Mouse (Mus musculus) thymus, adult 18-20 months (tissue): Measurements from ENCODE around the gene Dnaja3.

ENCODE experiments used
- DNase-seq, 2 experiments: peaks; one replicate each; pipeline ENCODE4 v3.0.0; 2022; ENCODE audit warnings: mixed read lengths in 2 of 2

Dnaja3 gene

DNA sequence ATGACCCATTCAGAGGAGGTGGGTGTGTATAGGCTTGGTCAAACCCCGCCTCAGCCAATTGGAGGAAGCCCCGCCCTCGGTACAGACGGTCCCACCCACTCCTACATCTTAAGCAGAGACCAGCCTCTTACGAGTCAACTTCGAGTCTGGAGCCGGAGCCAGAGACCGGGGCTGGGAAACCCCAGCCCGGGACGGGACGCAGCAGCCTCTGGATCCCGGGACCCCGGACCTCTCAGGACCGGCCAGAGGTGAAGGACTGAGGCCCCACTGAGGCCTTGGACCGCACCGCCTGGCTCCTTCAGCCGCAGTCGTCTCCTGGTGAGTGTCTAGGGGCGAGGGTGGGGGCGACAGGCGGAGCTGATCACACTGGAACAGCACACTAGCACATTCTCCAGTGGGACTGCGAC, at the start of gene Dnaja3, which contains the start of gene Vasn:
Gene Dnaja3, plus strand, starts transcription at position 159 of the 407 bp plus-strand sequence.
Gene Vasn, plus strand, starts transcription at position 111 of the 407 bp plus-strand sequence.
- no peak for DNase-seq

DNA sequence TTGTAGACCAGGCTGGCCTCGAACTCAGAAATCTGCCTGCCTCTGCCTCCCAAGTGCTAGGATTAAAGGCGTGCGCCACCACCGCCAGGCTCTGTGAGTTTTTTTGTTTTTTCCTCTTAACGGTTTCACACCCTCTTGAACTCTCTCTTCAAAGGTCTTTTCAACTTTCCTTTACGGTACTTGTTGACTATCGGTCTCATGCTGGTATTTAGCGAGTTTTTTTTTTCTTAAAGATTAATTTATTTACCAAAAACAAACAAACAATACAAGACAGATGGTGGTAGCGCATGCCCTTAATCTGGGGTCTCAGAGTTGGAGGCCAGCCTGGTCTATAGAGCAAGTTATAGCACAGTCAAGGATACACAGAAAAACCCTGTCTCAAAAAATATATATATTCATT, 49.6 kb upstream of the Dnaja3 start:
- no peak for DNase-seq

- DNase-seq = no peak
Measured at GRCm38 (mm10) chr16:4592909-4593875, 46.6 kb upstream of the Dnaja3 start.

GRCm38 (mm10) chr16:4593971-4594813, 45.6 kb upstream of the Dnaja3 start, which contains the start of gene Glis2:
Gene Glis2, plus strand, starts transcription at chr16:4594713.
- DNase-seq = no peak

GRCm38 (mm10) chr16:4594814-4595526, 44.8 kb upstream of the Dnaja3 start:
- DNase-seq = no peak

DNA sequence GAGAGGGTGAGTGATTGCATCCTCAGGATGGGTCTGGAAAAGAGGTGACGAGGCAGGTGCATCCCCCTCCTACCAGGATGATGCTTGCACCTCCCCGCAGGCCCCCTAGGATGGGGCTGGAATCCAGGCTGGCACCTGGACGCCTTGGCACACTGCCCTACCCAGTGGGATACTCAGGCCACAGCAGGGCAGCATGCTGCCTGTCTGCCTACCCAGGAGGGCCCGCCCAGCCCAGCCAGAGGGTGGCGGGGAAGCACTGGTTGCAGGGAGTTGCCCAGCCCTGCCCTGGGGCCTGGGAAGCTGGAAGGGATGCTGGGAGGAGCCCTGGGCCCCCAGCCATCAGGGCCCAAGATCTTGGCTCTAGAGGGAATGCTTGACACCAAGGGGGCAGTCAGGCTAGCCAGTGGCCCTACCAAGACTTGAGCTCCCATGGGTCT, 44.2 kb upstream of the Dnaja3 start:
- DNase-seq = no peak

- DNase-seq = no peak
Measured at GRCm38 (mm10) chr16:4596141-4596728, 43.6 kb upstream of the Dnaja3 start.

GRCm38 (mm10) chr16:4596836-4597235, 43.0 kb upstream of the Dnaja3 start:
- DNase-seq = no peak

GRCm38 (mm10) chr16:4597296-4597695, 42.5 kb upstream of the Dnaja3 start:
- DNase-seq = no peak

DNA sequence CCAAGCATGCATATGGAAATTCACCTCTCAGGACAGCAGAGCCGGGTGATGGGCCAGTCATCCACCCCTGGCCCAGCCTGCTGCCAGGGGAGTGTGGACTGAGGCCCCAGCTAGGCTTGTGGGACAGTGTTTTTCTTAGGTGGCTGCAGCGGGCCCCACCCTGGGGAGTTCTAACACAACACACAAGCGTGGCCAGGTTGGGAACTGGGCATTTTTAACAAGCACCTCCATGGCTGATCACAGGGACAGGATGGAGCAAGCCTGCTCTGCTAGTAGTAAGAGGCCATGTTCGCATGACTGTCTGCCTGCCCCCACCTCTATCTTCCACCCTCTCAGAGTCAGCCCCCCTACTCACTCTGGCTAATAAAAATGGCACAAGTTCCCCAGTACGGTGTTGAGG, 41.7 kb upstream of the Dnaja3 start:
- DNase-seq = no peak

GRCm38 (mm10) chr16:4598891-4599543, 40.8 kb upstream of the Dnaja3 start:
- DNase-seq = no peak

GRCm38 (mm10) chr16:4599616-4600015, 40.2 kb upstream of the Dnaja3 start:
- DNase-seq = no peak

DNA sequence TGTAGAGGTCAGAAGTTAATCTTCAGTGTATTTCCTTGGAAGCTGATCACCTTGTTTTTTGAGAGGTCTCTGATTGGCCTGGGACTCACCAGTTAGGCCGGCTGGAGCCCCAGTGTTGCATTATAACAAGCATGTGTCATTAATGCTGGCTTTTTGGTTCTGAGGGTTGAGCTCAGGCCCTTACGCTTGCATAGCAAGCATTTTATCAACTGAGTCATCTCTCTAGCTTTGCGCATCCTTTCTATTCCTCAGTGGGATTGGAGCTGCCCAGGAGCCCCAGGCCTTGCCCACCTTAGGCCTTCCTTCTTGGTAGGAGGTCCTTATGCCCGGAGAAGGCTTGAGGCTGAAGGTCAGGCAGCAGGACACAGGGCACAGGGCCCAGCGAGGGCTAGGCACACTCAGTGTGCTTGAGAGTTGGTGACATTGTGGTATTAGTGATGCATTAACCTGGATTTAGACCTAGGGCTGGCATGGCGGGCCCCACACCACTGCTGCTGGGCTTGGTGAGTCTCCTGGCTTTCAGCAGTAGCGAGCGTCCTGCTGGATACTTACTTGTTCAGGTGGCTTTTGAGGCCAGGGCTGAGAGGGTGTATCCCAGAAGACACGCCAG, 39.0 kb upstream of the Dnaja3 start:
- no peak for DNase-seq

DNA sequence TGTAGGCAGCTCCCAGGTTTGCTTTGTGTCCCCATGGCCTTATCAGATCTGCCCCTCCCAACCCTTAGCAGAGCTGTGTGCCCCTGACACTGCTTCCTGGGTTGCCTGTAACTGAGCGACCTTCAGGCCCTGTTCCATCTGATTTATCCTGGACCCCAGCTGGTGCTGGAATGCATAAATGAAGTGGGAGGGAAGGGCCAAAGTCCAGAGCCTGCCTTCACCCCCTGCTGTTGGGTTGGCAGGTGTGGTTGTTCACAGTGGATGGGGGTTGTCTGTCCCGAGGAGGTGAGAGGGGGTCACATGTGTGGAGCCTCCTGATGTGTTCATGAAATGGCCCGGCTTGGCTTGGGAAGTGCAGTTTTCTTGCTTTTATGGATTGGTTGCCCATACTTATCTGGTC, 37.6 kb upstream of the Dnaja3 start:
- no peak for DNase-seq

DNA sequence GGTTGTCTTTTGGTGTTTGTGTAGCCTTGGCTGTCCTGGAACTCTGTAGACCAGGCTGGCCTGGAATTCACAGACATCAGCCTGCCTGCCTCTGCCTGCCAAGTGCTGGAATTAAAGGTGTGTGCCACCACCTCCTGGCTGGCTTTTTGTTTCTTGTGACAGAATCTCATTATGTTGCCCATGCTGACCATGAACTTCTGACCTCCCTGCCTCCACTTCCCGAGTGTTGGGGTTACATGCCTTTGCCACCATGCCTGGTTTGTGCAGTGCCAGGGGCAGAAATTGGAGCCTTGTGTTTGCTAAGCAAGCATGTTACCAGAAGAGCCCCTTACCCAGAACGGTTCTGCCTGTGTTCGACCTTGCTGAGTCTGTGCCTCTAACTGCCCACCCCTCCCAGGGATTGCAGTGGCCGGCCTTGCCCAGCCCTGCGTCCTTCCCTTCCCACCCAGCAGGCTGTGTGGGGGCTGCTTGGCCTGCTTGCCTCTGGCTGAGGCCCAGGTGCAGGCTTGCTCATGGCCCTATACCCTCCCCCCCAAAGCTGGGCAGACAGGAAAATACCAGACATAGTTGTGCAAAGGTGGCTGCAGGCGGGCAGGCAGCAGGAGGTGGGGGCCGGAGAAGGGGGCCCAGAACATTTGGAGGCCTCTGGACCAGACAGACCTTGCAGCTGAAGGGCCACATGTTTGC, 36.9 kb upstream of the Dnaja3 start:
- no peak for DNase-seq

GRCm38 (mm10) chr16:4603453-4603837, 36.3 kb upstream of the Dnaja3 start:
- no peak for DNase-seq

DNA sequence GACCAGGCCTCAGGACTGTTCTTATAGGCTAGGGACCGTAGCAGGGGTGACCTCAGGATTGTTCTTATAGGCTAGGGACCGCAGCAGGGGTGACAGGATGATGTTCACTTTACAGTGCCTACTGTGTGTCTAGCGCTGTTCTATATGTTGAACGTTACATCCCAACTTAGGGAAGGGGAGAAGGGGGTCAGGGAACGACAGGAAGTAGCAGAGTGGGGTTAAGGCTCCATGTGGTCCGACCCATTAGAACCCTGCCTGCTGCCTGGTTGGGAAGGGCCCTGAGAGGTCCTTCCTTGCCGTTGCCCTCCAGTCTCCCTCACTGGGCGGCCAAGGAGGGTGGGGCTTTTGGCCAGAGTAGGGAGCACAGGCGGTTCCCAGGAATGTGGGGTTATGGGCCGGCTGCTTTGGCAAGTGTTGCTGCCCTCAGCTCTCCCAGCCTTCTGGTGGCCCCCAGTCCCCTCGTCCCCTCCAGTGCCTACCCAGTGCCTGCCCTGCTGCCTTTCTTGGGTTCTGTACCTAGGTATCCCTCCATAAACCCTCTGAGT, 35.4 kb upstream of the Dnaja3 start:
- no peak for DNase-seq

DNA sequence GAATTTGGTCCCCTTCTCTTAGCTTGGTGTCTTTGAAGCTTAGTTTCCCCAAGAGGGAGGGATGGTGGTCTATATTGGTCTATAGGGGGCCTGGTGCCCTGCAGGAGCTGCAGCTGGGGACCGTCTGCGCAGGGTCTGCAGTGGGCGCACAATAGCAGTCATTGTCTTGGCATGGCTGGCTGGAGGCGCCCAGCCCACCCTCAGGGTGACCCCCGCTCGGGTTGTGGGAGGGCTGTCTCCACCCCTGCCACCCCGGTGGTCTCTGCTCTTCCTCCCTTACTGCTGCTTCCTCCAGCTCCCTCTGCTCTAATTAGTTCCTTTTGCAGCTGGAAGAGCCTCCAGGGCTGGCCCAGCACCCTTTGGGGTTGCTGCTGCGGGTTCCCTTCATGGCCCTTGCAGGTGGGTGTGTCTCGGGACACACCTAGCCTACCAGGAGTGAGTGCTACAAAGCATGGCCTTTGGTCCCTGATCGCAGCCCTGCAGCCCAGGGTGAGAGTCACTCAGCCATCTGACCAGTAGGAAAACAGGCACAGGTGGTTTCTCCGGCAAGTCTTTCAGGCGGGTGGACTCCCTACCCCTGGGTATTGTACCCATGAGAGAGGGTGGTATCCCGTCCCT, 34.2 kb upstream of the Dnaja3 start:
- no peak for DNase-seq

DNA sequence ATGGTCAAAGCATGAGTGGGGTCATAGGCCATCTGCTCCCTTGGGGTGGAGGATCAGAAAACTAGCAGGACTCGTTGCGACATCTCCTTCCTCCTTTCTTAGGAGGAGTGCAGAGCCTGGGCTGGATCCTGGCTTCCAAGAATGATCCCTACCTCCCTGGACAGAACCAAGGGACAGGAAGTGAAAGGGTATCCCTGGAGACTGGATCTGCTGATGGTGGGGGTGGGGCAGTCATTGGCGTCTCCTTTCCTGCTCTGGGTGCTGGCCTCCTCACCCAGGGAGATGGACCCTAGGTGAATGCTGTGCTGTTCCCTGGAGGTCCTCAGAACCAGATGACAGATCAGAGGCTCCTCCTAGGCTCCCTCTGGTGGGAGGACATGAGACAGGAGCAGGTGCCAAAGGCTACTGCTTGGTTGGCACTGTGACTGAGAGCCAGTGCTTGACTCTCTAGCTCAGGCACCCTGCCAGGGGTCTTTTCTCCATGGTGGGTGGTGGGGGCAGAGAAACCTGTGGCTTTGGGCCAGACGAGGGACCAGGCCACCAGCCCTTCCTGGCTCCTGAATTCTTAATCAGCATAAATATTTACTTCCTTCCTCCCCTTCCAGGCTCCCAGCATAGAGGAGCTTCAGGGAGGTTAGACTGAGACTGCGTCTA, 33.2 kb upstream of the Dnaja3 start:
- DNase-seq = no peak
